Mouse (Mus musculus) brain, embryonic 14.5 days (tissue): ENCODE measurements around the gene Krt86.

Experiments
- CTCF ChIP-seq: fragments of 200-500 bp; IDR thresholded peaks from 2 replicates; pipeline ENCODE4 v1.5.1; 2012; ENCODE audit warnings: inconsistent platforms, mild to moderate bottlenecking, moderate library complexity, borderline replicate concordance; ENCODE audit not compliant: insufficient read depth, insufficient read length; ENCODE audit errors: extremely low read depth
- POLR2A ChIP-seq: fragments of 200-500 bp; IDR thresholded peaks from 2 replicates; pipeline ENCODE4 v1.6.1; 2012; ENCODE audit warnings: mild to moderate bottlenecking, inconsistent platforms, borderline replicate concordance; ENCODE audit not compliant: poor library complexity, insufficient read depth, insufficient read length, severe bottlenecking; ENCODE audit errors: extremely low read depth

DNA sequence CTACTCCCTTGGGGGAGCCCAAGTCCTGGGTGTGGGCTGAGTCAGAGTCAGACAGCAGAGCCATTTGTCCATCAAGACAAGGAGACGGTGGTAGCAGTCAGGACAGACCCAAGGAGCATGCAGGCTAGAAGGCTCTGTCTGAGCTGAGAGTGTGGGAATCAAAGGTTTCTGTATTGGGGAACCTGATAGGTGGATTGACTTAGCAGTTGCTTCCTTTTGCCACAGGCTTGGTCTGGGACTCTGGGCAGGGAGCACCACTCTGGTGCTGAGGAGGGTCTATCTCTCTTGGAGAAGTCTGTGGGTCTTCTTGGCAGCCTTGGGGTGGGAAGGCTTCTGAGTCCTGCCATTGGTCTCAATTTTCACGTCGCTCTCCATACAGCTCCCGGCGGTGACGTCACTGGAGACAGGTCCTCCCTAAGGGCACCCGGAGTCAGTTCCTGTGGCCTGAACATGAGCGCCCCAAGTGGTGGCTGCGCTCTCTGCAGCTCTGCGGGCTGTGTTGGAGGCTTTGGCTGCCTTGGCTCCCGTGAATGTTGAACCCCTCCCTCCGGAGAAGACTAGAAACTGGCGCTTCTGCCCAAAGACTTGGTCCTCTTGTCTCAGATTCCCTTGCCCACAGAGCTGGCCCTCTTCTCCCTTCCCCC is 20.1 kb upstream of the Krt86 start:
- TF ChIP-seq CTCF (peak; percentile 77), POLR2A (no peak)
